Mouse (Mus musculus) embryonic stem cell, embryonic (primary cell): ENCODE measurements around the gene Olfr1380.
"Not testable (repeated sequence)": the region's sequence is repeated elsewhere in the genome, so short reads cannot be mapped to it uniquely, and the experiment has no call there.

Experiments
- CTCF ChIA-PET, 4 experiments: fragments of 300-600 bp in 2 of 4; fragments of 350-600 bp in 2 of 4; sonication (Branson Sonifier 250); formaldehyde crosslinking; loops; one replicate each; lab custom pipeline; 2022; ENCODE audit warnings: inconsistent platforms in 2 of 4; lab: Charles Lee
- POLR2A ChIA-PET, 4 experiments: fragments of 300-600 bp in 2 of 4; fragments of 350-600 bp in 2 of 4; sonication (Branson Sonifier 250); formaldehyde crosslinking; loops; one replicate each; lab custom pipeline; 2022; ENCODE audit warnings: antibody characterized with exemption in 4 of 4, inconsistent platforms in 1 of 4; lab: Charles Lee

Gene Olfr1380

DNA sequence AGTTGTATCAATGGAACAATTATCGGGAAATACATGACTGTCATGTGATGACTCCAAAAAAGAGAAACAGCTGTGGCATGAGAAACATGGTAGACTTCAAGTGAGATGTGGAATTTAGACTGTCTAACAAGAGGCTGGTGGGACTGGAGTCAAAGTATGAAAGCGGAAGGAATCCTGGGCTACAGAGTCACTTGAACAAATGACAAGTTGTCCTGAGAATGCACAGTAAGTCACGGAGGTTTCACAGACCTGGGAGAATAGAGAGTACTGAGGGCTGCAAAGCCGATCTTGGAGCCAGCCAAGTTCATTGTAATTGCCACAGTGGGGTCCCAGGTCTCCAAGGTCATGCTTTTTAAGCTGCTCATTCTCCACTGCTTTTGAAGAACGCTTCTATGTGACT lies at the start of gene Olfr1380:
Gene Olfr1380, plus strand, starts transcription at position 301 of the 400 bp plus-strand sequence.
- CTCF ChIA-PET: interaction anchor here in 1 of 4 experiments (0.7 kb wide), 1 partner anchor 173 kb away, joined by 4 read pairs; no protein-coding TSS in a partner anchor
- POLR2A ChIA-PET: not testable (repeated sequence)

DNA sequence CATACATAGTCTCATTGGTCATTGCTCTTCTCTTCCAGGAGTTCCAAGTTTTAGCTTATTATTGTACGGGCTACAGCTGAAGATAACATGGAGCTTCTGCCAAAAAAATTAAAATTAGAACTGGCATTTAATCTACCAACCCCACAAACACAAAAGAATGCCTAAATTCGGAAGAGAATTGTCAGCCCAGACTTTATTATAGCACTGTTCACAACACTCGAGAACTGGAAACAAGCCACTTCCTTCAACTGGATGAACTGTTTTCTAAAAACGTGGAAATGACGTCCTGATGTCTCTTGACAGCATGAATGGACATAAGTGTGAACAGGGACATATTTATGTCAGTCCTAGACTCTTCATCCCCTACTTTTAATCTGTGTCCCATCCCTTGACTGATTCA lies 38.6 kb upstream of the Olfr1380 start:
- ChIA-PET CTCF (no interaction called here), POLR2A (no interaction called here)

DNA sequence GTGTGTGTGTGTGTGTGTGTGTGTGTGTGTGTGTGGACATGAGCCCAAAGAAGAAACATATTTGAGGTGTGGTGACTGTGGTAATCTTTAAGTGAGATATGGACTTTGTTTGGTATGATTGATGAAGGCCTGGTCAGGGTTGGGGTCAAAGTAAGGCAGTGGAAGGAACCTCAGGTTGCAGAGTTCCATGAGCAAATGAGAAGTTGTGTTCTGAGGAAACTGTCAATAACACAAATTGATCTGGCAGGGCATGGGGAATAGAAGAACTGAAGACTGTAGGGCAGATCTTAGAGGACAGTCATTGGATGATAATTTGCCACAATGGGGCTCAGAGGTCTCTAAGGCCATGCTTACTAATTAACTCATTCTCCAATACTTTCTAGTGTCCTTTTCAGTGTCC lies 37.3 kb upstream of the Olfr1380 start, which contains the start of gene Olfr1383:
Gene Olfr1383, plus strand, starts transcription at position 301 of the 400 bp plus-strand sequence.
- POLR2A ChIA-PET: interaction anchor here in 1 of 4 experiments (0.6 kb wide), 1 partner anchor 55 kb away, joined by 3 read pairs; no protein-coding TSS in a partner anchor
- CTCF ChIA-PET: no interaction called here

DNA sequence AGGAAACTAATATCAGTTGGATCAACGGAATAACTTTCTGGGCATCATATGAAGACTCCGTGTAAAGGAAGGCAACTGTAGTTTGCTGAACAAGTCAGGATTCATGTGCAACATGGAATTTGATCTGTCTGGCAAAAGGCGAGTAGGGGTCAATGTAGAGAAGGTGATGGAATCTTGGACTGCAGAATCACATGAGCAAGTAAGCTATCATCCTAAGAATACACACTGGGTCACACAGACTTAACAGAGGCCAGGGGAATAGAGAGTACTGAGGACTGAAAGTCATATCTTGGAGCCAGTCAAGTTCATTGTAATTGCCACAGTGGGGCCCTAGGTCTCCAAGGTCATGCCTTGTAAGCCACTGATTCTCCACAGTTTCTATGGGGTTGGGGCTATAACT lies 28.7 kb upstream of the Olfr1380 start, which contains the start of gene Olfr1382:
Gene Olfr1382, plus strand, starts transcription at position 301 of the 400 bp plus-strand sequence.
- CTCF ChIA-PET: no interaction called here
- POLR2A ChIA-PET: no interaction called here

DNA sequence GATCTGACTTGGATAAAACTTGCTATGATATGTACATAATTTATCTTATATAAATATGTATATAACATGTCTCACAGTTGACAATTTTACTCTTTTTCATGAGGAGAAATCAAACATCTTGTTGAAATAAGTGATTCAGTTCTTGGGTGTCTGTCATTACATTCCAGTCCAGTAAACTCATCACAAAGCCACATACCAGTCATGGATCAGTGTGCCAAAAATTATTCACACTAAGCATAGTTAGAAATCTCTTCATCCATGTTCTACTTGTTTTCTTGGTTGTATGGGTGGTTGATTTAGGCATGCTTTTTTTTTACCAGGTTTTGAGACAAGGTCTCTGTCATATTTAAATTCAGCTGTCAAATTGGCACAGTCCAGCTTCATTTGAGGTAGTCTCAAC lies 23.9 kb upstream of the Olfr1380 start:
- POLR2A ChIA-PET: interaction anchor here in 1 of 4 experiments (0.6 kb wide), 1 partner anchor 1034 kb away, joined by 3 read pairs; no protein-coding TSS in a partner anchor

DNA sequence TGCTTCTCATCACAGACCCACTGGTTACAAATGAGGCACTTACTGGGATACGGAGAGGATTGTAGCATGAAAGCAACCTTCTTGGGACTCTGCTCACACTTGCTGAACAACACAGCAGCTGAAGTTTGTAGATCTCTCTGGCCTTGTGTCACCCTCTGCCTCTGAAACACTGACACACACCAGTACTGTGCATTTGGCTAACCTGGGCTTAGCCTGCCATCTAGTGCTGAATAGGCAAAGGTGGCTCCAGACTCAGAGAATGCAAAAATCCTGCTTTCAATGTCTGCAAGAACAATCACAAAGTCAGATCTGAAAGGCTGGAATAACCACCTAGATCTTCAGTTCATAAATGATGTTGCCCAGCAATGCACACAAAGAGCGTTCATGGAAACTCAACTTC lies 20.0 kb upstream of the Olfr1380 start:
- CTCF ChIA-PET, POLR2A ChIA-PET: not testable (repeated sequence)

More for the DNA sequence above, 23.9 kb upstream of the Olfr1380 start:
- CTCF ChIA-PET: no interaction called here

DNA sequence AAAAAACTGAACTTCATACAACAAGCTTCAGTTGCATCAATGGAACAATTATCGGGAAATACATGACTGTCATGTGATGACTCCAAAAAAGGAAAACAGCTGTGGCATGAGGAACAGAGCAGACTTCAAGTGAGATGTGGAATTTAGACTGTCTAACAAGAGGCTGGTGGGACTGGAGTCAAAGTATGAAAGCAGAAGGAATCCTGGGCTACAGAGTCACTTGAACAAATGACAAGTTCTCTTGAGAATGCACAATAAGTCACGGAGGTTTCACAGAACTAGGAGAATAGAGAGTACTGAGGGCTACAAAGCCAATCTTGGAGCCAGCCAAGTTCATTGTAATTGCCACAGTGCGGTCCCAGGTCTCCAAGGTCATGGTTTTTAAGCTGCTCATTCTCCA lies 13.5 kb upstream of the Olfr1380 start, which contains the start of gene Olfr1381:
Gene Olfr1381, plus strand, starts transcription at position 301 of the 400 bp plus-strand sequence.
- CTCF ChIA-PET: not testable (repeated sequence)
- POLR2A ChIA-PET: interaction anchor here in 1 of 4 experiments (0.6 kb wide), 1 partner anchor 403 kb away, joined by 15 read pairs; no protein-coding TSS in a partner anchor

DNA sequence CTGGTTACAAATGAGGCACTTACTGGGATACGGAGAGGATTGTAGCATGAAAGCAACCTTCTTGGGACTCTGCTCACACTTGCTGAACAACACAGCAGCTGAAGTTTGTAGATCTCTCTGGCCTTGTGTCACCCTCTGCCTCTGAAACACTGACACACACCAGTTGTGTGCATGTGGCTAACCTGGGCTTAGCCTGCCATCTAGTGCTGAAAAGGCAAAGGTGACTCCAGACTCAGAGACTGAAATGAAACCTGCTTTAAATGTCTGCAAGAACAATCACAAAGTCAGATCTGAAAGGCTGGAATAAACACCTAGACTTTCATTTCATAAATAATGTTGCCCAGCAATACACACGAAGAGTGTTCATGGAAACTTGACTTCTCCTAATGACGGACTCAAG lies 2.6 kb upstream of the Olfr1380 start:
- POLR2A ChIA-PET, CTCF ChIA-PET: not testable (repeated sequence)

DNA sequence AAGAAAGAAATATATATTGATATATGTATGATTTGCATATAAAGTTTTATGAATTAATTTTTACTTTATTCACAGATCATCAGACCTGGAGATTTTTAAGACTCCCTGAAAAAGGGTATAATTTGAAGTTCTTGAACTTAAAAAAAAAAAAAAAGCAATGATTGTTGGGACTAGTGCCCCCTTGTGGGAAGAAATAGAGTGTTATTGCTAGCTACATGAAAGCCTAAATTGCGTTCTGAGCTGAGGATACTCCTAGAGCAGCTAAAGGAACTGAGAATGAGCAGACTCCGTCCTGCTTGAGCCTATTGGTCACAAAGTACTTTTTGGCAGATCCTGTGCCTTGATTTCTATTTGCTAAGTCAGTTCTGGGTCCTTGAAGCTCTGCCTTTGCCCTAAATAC lies 18.4 kb downstream of the Olfr1380 start:
- POLR2A ChIA-PET: interaction anchor here in 2 of 4 experiments (0.6 to 0.7 kb wide), 2 partner anchors 595 to 719 kb away, joined by 3 to 4 read pairs; no protein-coding TSS in a partner anchor
- CTCF ChIA-PET: interaction anchor here in 3 of 4 experiments (0.6 to 0.8 kb wide), 9 partner anchors 78 to 1587 kb away, joined by 3 to 7 read pairs (median 4); partner anchors contain the start of gene Ltc4s (in 1 of the 3)

DNA sequence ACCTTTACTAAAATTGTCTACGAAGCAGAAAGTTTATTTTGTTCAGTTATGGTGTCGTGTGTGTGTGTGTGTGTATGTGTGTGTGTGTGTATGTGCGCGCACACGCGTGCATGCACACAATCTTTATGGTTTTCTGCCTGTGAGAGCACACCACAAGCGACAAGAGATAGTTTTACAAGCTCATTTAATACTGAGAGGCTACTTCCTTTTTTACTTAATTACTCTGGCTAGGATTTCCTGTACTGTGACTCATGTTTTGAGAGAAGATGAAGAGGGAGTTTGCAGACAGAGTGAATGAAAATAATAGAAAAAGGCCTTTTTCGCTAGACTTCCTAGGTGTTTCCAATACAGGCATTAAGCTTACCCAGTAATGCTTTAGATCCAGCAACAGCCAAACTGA lies 23.8 kb downstream of the Olfr1380 start:
- POLR2A ChIA-PET, CTCF ChIA-PET: not testable (repeated sequence)

DNA sequence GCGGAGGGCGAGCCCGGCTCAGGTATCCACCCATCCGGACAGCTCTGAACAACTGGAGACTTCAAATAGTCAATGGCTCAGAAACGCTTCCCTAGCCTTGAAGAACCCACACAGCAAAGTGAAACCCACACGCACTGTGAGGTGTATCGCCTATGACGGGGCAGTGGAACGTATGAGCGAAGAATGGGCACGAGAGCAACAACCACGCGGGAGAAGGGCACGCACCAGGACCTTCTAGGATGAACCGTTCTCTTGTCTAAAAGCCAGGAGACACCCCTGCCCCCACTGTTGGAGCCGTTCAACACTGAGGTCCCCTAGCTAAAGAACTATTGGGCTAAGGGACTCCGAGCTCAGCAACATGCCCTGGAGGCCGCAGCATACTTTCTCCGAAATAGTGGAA lies 33.5 kb downstream of the Olfr1380 start:
- ChIA-PET POLR2A (no interaction called here), CTCF (no interaction called here)

DNA sequence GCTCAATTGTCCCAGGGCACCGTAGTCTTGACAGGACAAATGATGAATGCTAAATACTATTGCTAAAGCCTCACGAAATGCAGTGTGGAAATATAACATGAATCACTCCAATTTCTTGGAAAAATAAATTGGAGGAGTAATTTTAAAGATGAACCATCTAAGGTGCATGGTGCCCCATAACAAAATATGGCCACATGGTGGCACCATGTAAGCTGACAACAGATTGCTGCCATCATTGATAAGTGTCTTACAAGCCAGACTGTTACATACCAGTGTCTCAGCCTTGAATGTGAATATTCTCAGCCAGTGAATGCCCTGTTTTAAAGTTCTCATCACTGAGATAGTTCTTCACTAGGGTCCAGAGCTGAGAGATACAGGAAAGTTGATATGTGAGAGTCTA lies 40.5 kb downstream of the Olfr1380 start:
- POLR2A ChIA-PET, CTCF ChIA-PET: not testable (repeated sequence)

DNA sequence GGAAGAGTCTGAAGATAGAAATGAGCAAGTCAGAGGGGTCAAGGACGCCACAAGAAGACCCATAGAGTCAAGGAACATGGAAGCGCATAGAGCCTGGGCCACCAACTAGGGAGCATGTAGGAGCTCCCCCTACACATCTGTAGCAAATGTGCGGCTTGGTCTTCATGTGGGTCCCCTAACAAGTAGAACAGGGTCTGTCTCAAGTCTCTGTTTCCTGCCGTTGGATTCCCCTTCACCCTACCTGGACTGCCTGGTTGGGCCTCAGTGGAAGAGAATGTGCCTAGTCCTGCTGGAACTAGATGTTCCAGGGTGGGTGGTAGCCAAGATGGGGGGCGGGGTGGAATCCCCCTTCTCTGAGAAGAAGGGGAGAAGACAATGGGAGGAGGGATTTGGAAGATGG lies 51.6 kb downstream of the Olfr1380 start:
- POLR2A ChIA-PET: not testable (repeated sequence)
- CTCF ChIA-PET: interaction anchor here in 1 of 4 experiments (0.7 kb wide), 1 partner anchor 321 kb away, joined by 3 read pairs; no protein-coding TSS in a partner anchor

DNA sequence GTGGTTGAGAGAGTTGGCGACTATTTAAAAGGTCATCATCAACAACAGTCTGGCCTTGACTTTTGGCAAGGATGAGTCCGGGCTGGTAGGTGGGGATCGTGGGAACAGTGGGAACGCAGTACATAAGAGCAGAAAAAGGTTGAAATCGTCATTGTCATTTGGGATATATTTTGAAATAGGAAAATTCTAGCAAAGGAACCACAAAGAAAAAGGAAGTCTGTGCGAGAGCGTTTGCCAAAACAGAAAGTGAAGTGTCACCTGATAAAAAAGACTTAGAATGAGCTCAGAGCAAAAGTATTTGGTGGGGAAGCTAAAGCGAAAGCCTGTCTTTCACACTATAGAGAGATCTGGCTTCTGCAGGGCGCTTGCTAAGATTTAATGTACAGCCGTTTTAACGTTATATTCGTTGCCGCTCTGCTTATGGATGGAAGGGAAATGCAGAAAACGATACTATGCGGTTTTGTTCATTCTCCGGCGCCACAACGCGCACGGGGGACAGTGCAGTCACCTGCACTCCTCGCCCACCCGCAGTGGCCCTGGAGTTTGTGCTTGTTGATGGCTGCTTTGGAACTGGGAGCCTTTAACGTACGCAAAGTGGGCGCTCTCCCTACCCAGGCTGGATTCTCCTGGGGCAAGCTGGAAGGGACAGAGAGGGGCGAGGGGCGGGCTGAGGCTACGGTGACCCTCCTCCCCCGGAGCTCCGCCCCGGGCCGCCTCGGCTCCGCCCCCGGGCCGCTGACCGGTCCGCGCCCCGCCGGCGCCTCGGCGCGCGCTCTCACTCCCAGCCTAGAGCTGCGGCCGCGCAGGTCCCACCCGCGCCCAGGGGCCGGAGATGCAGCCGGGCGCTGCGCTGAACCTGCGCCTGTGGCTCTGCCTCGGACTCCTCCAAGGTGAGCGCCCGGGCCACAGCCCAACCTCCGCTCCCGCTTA lies 52.5 kb downstream of the Olfr1380 start, which contains the start of gene Flt4:
Gene Flt4, plus strand, starts transcription at position 326 of the 930 bp plus-strand sequence.
- ChIA-PET POLR2A (interaction anchor here in 1 of 4 experiments (0.5 kb wide), 1 partner anchor 42 kb away, joined by 3 read pairs; no protein-coding TSS in a partner anchor), CTCF (interaction anchor here in 1 of 4 experiments (1.0 kb wide), 2 partner anchors 27 to 353 kb away, joined by 4 to 8 read pairs; no protein-coding TSS in a partner anchor)

DNA sequence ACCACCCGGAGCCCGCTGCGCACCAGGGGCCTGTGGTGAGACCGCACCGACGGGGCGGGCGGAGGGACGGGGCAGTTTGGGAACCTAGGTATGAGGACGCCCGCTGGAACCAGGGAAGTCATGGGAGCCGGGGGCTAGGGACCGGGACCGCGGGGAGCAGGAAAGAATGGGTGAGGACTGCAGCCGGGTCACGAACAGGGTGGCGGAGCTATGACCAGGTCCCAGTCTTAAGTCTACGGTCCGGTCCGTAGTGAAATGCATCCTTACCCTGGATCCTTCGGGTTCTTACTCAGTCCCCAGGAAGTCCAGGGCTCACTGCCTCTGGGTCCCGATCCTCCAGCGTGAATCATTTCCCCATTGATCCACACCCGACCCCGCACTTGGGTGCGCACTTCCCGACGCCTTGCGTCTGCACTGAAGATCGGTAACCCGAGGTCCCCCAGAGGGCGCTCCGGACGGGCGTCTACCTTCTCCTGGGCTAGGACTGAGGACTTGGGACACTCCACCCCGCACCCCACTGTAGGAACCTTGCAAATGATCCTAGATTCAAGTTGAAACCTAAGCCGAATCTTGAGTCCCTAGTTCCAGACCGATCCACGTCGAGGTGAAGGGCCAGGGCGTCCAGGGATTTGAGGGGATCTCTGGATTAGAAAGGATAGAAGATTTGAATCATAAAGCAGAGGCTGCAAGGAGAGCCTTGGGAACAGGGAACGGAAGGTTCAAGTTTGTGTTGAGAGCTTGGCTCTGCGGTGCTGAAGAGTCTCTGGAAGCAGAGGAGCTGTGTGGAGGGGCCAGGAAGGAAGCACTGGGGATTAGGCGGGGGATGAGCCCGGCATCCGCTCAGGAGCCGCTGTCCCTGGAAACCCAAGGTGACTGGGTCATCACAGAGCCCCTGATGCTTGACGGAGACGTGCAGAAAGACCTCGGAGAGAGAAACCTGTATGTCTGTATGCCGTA lies 53.5 kb downstream of the Olfr1380 start:
- POLR2A ChIA-PET: interaction anchor here in 1 of 4 experiments (0.5 kb wide), 1 partner anchor 41 kb away, joined by 3 read pairs; no protein-coding TSS in a partner anchor
- CTCF ChIA-PET: interaction anchor here in 1 of 4 experiments (1.0 kb wide), 1 partner anchor 26 kb away, joined by 8 read pairs; no protein-coding TSS in a partner anchor

DNA sequence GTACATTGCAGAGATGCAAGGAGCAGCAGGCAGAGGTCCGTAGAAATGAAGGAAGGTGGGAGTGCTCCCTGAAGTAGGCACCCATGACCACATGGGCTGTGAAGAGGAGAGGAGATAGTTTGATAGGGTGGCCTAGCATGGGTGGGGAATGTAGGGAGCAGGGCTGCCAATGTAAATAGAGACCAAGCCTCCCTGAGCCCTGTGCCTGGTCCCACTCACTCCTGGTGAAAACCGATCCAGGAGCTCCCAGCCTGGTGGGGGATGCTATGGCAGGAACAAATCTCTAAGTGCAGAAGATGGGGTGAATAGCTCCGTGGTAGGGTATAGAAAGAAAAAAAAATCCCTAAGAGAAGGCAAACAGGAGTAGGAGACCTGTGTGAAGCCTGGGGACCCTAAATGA lies 54.7 kb downstream of the Olfr1380 start:
- CTCF ChIA-PET, POLR2A ChIA-PET: not testable (repeated sequence)

DNA sequence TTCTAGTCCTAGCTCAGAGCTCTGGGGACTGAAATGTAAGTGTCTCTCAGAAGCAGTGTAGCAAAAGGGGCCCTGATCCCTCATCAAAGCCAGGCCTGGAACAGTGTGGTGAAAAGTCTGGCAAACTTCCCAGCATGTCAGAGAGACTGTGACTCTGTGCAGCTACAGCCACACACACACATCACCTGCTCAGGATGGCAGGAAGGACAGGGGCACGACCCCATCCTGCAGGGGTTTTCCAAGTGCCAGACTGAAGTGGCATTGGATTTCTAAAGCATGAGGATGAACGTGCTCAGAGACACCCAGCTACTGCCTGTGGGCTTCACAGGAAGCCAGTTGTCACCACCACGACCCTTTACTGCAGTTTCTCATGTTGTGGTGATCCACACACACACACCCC lies 55.5 kb downstream of the Olfr1380 start:
- CTCF ChIA-PET: no interaction called here
- POLR2A ChIA-PET: no interaction called here

DNA sequence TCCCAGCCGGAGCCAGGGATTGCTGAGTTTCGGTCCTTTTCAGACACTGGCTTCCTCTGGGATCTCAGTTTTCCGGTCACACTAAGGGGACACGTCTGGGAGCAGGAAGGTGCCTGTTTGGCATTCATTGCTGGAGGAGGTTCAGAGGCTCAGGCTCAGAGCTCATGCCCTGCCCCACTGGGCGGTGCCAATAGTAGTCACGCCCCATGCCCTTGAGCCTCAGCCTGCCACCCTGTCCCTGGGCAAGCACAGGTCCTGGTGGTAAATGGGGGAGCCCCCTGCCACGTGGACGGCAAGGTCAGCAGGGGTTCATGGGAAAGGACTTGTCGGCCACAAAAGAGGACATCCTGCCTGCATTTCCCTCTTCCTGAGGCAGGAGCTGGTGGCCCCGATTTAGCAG lies 56.7 kb downstream of the Olfr1380 start:
- ChIA-PET POLR2A (no interaction called here), CTCF (interaction anchor here in 1 of 4 experiments (0.6 kb wide), 1 partner anchor 106 kb away, joined by 3 read pairs; no protein-coding TSS in a partner anchor)
